Mouse (Mus musculus) T-helper 1 cell (primary cell): ENCODE results near the gene BC048671.

Experiments
- in situ Hi-C: fragments of 300-600 bp; cut with MboI, MseI; formaldehyde crosslinking; loops from one replicate; pipeline ENCODE4 v1.15.1; 2025; ENCODE audit warnings: high pct_unique_total_duplicates

BC048671 gene

DNA sequence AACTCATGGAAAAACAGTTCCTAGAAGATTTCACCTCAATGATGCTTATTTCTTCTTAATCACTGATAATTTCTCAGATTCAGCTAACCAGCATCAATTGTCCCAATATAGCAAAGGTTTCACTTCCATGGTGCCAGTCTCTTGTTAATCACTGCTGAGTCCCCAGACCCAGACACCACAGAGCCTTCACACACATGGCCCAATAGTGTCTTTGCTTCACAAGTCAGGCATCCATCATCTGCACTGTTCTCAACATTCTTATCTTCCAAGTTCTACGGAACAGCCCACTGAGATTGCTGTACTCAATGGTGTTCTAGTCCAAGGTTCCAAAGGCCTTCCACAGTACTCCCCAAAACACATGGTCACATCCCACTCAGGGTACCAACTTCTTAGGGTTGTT lies at the start of gene BC048671:
TSS of gene BC048671 (plus strand) at position 301 of the 400 bp plus-strand sequence.
- in situ Hi-C loops, result no loop called here

DNA sequence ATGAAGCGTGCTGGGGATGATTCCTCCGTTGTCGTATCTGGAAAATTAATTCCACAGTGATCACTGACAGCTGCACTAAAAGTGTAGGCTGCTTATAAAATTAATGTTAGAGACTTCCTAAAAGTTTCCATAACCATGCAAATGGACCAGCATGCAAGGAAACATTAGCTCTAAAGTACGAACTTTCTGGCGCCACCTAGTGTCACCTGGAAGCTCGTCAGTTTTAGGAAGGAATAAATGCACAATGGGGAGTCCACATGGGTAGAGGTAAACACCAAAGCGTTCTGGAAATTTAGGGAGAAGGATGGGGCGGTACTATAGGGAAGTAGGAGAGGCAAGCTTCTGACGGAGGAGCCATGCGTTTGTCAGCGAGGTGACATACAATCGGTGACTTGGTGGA lies 12.8 kb upstream of the BC048671 start:
- in situ Hi-C loops, result no loop called here

DNA sequence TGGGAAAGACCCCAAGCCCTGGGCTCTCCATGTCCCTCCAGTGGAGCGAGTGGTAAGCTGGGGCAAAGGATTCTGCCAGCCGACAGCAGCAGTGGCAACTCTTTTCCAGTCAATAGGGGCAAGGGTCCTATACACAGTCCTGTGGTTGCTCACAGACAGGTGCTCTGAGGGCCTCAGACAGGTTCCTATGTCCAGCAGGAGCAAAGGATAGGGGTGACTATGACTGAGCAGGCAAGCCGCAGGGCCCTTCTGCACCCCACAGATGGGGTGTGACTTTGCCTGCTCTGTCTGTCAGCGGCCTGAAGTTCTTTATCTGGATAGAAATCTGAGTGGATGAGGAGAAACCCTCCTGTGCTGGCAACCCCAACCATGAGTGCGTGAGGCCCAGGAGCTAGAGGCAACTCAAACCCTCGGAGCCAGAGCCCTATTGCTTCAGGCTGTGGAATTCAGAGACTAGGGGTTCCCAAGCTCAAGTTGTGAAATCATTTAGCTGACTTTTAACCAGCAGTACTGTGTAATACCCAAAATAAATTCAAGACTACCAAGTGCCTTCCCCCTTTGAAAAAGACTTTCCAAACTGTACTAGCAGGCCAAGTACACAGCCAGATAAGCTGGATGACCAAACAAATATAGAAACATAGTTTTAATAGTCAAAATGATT lies 5.4 kb downstream of the BC048671 start:
- in situ Hi-C loops, result no loop called here

- in situ Hi-C loops, result no loop called here
These were observed 8.1 kb downstream of the BC048671 start for GRCm38 (mm10) chr6:90308839-90309778.

DNA sequence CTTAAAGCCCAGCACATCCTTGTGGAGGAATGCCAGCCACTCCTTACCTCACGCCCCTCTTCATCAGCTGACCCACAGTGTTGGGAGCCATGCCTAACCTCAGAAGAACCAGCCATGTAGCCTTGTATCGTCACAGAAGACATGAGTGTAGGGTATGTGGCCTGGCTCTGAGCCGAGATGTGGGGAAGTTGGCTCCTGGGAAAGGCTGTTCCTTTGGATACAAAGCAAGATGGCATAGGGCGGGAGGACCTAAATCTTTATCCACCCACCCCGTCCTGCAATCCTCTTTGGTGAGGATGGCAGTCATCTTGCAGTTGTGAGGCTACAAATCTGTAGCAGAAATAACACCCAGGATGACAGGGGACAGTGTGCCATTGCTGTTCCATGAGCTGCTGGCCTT lies 14.9 kb downstream of the BC048671 start:
- in situ Hi-C loops, result no loop called here

- in situ Hi-C loops, result no loop called here
These were observed 16.7 kb downstream of the BC048671 start for GRCm38 (mm10) chr6:90317510-90318258.

DNA sequence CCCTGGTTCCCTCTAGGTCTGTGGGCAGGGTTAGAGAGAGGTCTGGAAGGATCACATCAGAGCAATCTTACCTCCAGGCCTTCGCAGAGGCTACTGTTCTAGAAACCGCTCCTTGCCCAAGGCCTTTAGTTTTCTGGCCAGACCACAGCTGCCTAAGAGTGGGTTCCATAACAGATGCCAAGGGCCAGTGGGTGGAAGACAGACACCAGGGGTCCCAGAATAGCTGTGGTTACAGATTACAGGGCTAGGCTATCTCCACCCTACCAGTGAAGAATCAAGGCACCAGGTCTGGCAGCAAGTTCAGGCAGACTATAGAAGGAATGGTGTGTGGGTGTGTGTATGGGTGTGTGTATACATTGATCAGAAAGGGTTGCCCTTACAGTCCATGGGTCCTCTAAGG lies 18.0 kb downstream of the BC048671 start:
- in situ Hi-C loops, result no loop called here

- in situ Hi-C loops, result no loop called here
These were observed 18.6 kb downstream of the BC048671 start for GRCm38 (mm10) chr6:90319475-90320191.

DNA sequence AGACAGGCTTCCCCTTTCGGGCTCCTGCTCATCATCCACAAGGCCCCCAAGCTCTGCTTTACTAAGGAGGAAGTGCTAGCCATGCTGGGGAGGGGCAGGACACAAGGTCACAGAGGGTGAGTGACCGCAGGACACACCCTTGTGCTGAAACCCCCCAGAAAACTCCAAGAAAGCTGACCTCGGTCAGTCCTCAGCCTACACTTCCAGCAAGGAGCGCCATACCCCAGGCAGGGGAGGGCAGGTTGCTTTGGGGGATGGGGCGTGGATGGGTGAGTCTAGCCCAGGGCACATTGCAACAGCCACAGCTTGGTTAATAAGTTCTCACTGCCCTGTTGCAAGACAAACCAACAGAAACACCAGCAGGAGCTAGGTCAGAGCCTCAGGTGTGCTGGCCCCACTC lies 19.4 kb downstream of the BC048671 start:
- in situ Hi-C loops, result no loop called here

- in situ Hi-C loops, result no loop called here
These were observed 20.8 kb downstream of the BC048671 start for GRCm38 (mm10) chr6:90321811-90322210.

DNA sequence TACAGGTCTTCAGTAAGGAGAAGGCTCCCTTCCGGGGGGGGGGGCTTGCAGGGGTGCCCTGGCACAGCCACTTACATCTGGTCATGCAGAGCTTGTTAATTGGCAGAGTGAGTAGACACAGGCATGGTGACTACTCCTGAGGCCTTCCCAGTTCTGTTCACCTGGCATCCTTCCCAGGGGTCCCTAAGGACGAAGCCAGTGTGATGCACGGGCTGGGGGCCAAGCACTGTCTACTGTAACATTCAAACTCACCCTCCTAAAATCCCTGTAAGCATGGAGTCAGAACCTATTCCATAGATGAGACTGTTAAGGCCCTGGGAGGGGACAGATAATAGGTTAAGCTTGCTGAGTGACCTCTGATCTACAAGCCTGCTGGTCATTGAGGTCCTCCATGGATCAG lies 23.0 kb downstream of the BC048671 start:
- in situ Hi-C loops, result no loop called here

- in situ Hi-C loops, result no loop called here
These were observed 23.4 kb downstream of the BC048671 start for GRCm38 (mm10) chr6:90324463-90324862.

- in situ Hi-C loops, result loop anchor here (5.0 kb wide), 1 partner anchor 643 kb away; no protein-coding TSS in a partner anchor
These were observed 24.0 kb downstream of the BC048671 start, which contains the start of gene Chst13 for GRCm38 (mm10) chr6:90324991-90325390. Chst13 (minus strand) TSS chr6:90325185.

DNA sequence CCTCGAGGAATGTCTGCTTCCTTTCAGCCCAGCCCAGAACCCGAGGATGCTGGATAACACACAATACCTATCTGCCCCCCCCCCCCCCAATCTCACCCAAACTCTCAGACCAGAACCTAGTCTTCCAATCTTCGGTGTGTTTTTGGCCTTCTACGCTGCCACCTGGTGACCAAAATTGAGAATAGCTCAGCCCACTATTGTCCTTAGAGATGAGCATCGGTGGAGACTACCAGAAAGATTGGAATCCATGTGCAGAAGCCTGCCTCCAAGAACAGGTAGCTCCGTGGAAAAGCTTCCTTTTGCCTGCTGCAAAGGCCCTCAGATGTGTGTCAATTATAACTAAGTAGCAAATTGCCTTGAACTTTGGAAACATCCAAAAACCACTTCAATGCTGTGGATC lies 26.7 kb downstream of the BC048671 start:
- in situ Hi-C loops, result loop anchor here (5.0 kb wide), 1 partner anchor 645 kb away; no protein-coding TSS in a partner anchor

DNA sequence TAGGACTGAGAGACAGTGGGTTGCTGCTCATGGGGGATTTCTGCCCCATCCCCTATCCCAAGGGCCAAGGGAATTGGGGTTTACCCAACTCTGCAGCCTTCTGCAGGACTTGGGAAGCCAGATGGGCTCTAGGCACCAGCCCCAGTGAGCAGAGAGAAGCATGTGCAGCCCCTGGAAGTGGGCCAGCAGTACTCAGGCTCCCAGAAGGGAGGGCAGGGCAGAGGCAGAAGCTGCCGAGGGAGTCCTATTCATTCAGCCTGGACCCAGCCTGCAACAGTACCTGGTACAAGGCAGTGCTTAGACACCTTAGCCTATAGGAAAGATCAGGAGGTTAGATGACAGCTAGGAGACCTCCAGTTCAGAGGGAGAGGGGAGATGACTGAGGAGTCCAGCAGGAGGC lies 28.9 kb downstream of the BC048671 start:
- in situ Hi-C loops, result loop anchor here (5.0 kb wide), 1 partner anchor 648 kb away; no protein-coding TSS in a partner anchor

DNA sequence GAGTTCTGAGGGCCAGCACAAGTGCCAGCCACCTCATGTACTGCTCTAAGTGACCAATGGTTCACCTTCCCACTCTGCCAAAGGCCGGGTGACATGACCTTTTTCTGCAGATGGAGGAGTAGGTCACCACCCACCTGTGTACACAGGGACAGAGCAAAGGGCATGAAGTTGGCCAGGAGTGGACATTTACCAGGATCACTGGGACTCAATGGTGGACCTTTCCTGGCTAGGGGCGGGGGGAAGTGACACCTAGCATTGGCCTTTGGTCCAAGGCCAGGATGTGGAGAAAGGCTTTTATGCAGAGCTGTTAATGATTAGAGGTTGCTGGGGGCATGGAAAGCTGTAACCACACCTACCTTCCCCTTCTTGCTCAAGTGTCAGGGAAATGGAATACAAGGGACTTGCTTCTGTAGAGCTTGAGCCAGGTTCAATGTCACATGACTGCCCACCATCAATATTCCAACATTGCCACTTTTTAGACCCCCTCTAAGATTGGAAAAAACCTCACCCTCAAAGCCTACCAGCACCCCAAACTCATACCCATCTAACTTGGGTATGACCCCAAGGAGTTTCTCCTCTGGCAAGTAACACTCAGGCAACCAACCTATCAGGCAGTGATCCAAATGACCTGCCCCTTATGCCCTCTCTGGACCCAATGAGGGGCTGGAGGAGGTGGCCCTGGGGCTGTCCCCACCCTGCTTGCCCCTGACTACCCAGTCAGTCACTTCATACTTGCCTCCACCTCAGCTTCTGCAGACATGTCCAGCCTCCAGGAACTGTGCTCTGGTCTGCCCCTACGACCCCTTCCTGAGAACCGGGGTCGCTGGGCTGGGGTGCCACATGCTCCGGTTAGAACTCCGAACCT lies 31.8 kb downstream of the BC048671 start, which contains the start of gene Uroc1:
TSS of gene Uroc1 (plus strand) at position 724 of the 865 bp plus-strand sequence.
- in situ Hi-C loops, result no loop called here

- in situ Hi-C loops, result no loop called here
These were observed 33.2 kb downstream of the BC048671 start for GRCm38 (mm10) chr6:90334244-90334643.

DNA sequence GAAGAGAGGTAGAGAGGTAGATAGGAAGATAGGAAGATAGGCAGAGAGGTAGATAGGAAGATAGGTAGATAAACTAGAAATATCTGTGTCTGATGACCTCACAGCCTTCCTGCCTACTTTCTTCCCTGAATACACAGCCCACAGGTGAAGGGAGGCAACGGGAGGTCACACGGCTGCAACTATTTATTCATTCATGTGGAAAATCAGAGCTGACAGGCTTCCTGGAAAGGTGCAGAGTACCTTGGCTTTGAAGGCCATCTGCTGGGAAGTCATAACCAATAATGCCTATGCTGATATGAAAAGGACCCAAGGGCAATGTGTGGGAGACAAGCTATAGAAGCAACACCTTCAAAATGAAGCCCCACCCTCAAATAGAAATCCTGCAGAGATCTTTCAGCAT lies 41.3 kb downstream of the BC048671 start:
- in situ Hi-C loops, result no loop called here

DNA sequence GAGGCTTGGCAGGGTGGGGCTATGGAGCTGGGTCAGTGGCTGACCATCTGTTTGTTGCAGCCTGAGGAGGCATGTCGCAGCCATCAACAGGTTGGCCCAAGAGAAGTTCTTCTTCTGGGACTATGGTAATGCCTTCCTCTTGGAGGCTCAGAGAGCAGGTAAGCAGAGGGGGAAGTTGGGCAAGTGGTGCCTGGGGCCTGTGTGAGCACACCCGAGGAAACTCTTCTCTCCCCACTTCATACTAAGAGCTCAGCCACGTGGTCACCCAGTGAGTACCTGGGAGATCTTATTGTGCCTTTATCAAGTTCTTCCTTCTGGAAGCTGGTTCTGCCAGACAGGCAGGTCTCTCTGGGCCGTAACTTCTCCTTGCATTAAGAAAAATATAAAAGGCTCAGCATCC lies 46.2 kb downstream of the BC048671 start:
- in situ Hi-C loops, result no loop called here

- in situ Hi-C loops, result no loop called here
These were observed 47.5 kb downstream of the BC048671 start for GRCm38 (mm10) chr6:90348500-90348899.
